Mouse (Mus musculus) gastrocnemius, postnatal 36 days (tissue): Measurements from ENCODE around the gene Lars2. TPM values are rescaled to one million over a fixed set of nuclear protein-coding genes. Genes with fewer than 3 reads are reported as not detected.

Experiments
- DNase-seq, 2 experiments: peaks; one replicate each; pipeline ENCODE4 v3.0.0; 2022
- intact Hi-C: fragments of 180-260 bp; cut with DNase I; formaldehyde crosslinking; loops from one replicate; pipeline ENCODE4 v1.15.1; 2025
- total RNA-seq, 2 experiments: library from RNA; stranded (reverse); gene quantifications; 2 replicates each; pipeline ENCODE4 v1.2.3; 2021

Lars2 gene
- total RNA-seq, 2 experiments from 2014 or later = 37.6 to 59.0 TPM

DNA sequence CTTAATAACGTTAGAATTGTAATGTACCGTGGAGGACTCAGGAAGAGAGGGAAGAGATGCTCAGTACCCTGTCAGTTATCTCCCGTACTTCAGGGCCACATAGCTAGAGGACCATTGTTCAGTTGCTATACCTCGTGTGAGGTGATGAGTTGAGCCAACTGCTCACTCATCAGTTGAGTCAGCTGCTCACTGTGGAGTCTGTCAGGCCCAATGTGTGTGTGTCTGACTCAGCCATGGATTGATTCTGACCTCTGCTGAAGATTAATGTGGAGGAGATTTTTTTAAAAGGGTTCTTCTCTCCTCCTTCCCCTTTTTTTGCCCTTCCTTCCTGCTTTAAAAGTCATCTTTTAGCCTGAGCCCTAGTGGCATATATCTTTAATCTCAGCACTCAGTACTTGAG is 133.8 kb downstream of the Lars2 start:
- intact Hi-C loops = loop anchor here (5.0 kb wide), 1 partner anchor 33 kb away; no protein-coding TSS in a partner anchor
- no peak for DNase-seq

DNA sequence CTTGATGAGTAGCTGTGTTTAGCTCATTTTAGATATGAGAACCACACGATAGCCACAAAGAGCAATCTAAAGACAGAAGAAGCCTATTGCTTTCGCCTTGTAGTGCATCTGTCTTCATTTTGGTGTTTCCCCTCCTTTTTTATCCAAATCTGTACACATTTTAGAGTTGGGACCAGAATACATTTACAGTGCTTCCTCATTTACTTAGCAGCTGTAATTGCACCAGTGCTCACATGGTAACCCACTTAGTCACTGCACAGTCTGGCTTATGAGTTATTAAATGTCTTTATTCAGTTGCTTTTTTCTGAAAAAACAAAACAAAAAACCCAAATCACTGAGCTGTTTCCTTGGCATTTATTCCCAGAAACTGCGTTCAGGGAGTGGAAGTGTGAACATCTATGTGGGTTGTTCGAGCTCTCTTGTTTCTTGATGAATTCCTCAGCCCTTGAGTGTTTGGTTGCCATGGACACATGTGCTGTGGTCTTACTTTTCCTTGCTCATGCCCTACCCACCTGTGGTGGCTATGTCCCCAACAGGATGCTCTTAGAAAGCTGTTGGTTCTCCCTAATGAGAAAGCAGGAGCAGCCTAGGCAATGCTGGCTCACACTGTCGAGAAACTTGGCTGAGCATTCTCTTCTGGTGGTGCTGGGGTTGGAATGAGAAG is 136.6 kb downstream of the Lars2 start:
- no peak for DNase-seq
- intact Hi-C loops = loop anchor here (5.0 kb wide), 1 partner anchor 36 kb away; no protein-coding TSS in a partner anchor

GRCm38 (mm10) chr9:123504325-123504724 is 137.6 kb downstream of the Lars2 start:
- intact Hi-C loops = loop anchor here (1.0 to 5.0 kb wide), 2 partner anchors 26 to 37 kb away; partner anchors contain the start of gene Limd1
- DNase-seq = peak in 1 of 2 experiments; percentile 39

- intact Hi-C loops = loop anchor here (5.0 kb wide), 1 partner anchor 53 kb away; no protein-coding TSS in a partner anchor
- DNase-seq = no peak
These were observed 138.9 kb downstream of the Lars2 start for GRCm38 (mm10) chr9:123505598-123505997.

DNA sequence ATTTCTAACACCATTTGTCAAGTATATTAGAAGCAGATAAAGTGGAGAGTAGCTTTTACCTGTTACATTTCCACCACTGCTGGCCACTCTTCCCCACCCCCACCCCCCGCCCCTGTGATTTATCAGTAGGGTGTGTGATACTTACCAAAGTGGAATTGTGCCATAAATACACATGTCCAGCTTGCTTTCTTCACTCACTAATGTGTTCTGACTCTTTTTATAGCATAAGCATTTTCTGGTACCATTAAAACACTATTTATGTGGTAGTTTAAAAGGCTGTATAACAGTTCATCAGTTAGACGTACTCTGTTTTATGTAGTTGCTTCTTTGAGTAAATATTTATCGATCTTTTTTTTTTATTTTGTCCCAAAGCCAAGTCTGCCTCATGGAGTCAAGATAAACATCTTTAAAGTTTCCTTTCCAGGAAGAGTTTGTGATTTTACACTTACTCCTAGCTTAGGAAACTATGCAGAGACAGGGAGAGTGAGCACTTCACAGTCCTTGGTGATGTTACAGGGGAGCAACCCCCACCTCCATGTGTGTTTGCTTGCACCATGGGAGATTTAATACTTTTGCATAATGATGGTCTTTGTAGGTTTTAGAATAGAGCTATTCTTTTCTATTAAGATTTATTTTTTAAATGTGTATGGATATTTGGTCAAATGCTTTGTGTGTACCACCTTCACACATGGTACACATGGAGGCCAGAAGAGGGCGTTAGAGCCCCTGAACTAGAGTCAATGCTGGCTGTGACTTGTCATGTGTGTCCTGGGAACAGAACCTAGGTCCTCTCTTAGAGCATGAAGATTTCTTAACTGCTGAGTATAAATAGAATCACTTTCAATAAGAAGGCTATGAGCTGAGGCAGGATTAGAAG is 139.8 kb downstream of the Lars2 start:
- intact Hi-C loops = loop anchor here (5.0 kb wide), 1 partner anchor 54 kb away; no protein-coding TSS in a partner anchor
- no peak for DNase-seq

GRCm38 (mm10) chr9:123507380-123507779 is 140.7 kb downstream of the Lars2 start:
- intact Hi-C loops = loop anchor here (5.0 kb wide), 1 partner anchor 55 kb away; no protein-coding TSS in a partner anchor
- DNase-seq = no peak

DNA sequence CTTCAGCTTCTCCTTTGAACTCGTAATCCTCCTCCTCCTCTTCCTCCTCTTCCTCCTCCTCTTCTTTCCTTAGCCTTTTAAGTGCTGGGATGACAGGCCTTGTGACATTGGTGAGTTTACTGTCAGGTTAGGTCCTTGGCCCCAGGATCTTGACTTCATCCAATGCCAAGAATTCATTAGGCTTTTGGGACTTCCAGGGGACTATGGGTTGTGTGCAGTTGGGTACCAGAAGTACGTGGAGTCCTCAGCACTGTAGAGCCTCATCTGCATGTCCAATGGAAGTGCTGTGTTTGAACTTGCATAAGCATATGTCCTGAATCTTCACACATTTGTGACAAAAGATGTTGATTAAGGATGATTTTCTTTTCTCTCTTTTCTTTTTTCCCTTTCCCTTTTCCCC is 142.3 kb downstream of the Lars2 start:
- DNase-seq = no peak
- intact Hi-C loops = loop anchor here (5.0 kb wide), 1 partner anchor 57 kb away; no protein-coding TSS in a partner anchor

GRCm38 (mm10) chr9:123509638-123510604 is 143.2 kb downstream of the Lars2 start:
- DNase-seq = no peak
- intact Hi-C loops = loop anchor here (5.0 kb wide), 1 partner anchor 58 kb away; no protein-coding TSS in a partner anchor

GRCm38 (mm10) chr9:123510926-123511325 is 144.2 kb downstream of the Lars2 start:
- no peak for DNase-seq
- intact Hi-C loops = no loop called here

Other genes starting within 250 kb of the Lars2 start
- 10 to 100 TPM; 36.8 to 42.0 TPM for gene Clec3b, start 216.0 kb upstream of the Lars2 start, total RNA-seq
- gene Cdcp1, start 150.9 kb upstream of the Lars2 start, total RNA-seq = under 1 TPM in 1 of 2 experiments, not detected in 1; 0.10 TPM
- gene Tmem158, start 106.2 kb upstream of the Lars2 start, total RNA-seq = under 1 TPM; 0.76 to 0.89 TPM
- gene Limd1, start 111.8 kb downstream of the Lars2 start, total RNA-seq = 10 to 100 TPM; 28.4 to 32.1 TPM
- 10 to 100 TPM; 16.1 to 19.7 TPM for gene Sacm1l, start 162.8 kb downstream of the Lars2 start, total RNA-seq